Mouse (Mus musculus): ENCODE data around the gene Nol4l. TPM values are rescaled to one million over a fixed set of nuclear protein-coding genes. Genes with fewer than 3 reads are reported as not detected.
A peak's percentile ranks its signal among the peaks of the same experiment; 100 is the strongest.

Gene Nol4l
- polyA plus RNA-seq, 1 experiment from 2014 or later = 11.3 TPM

DNA sequence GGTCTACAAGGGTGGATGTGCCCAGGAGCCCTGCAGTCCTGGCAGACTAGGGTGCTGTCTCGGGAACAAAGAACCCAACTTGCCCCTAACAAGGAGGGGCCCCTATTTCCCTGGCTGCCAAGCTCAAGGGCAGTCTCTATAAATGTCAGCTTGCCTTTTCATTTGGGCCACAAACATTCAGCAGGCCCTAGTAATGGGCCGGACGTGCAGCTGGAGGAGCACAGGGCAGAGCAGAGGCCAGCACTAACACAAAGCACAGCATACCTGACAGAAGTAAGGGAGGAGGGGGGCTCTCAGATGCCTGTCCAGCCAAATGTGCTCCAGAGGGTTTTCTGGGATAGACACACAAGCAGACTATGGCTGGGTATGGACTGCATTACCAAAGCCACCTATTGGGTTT is 95.9 kb downstream of the Nol4l start:
- Histone ChIP-seq H3K9ac (no peak overlapping the region), H3K4me2 (no peak overlapping the region), H3K36me3 (peaks cover 8% of the 10 kb centered on the region; the same call in 1 of the 2 replicates), H3K4me1 (peaks cover 82% of the 10 kb centered on the region), H3K9me3 (no peaks in the 10 kb centered on the region), H3K27ac (peak overlapping the region; percentile 97), H3K4me3 (no peak overlapping the region), H3K27me3 (no peaks in the 10 kb centered on the region)
- 46% methylated on average over 3 of the region's 3 CpGs for WGBS
- ATAC-seq (ENCODE audit: borderline replicate concordance, extremely low read depth, low FRiP score, low TSS enrichment) = no peak

DNA sequence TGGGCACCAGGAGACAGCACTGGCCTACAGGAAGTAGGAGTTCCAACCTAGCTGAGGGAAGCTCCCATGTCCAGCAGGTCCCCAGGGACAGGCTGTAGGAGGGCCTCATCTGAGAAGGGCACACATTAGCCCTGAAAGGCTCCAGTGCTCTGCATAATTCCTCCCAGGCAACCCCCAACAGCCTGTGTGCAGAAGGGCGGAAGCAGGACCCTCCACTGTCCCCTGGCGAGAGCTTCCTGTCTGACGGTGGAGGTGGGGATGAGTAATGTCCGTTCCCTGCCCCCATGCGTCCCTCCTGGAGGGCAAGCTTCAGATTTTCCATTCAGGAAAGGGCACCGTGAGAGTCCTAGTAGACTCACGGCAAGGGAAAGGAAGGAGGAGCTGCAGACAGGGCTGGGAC is 97.3 kb downstream of the Nol4l start:
- Histone ChIP-seq H3K4me1 (peaks cover 82% of the 10 kb centered on the region), H3K27ac (peak overlapping the region; percentile 97), H3K27me3 (no peaks in the 10 kb centered on the region), H3K9ac (no peak overlapping the region), H3K9me3 (no peaks in the 10 kb centered on the region), H3K4me3 (no peak overlapping the region), H3K36me3 (peaks cover 8% of the 10 kb centered on the region; the same call in 1 of the 2 replicates), H3K4me2 (no peak overlapping the region)
- WGBS = 25% methylated on average over 7 of the region's 7 CpGs
- no peak for ATAC-seq (ENCODE audit: borderline replicate concordance, extremely low read depth, low FRiP score, low TSS enrichment)

DNA sequence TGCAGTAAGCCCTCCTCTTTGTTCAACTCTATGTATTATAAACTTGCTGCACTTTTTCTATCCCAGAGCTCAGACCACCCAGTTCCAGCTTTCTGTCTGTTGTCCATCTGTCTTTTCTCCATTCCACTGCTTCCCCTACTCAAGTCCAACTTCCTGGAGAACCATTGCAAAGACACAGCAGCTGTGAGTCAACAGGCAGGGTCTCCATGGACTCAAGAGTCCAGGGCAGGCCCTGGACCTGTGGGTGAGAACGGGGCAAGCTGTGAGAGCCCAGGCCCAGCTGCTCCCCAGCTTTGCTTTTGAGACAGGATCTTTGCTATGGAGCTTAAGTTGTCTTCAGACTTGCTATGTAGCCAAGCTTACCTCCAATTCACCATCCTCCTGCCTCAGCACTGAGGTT is 99.2 kb downstream of the Nol4l start:
- ATAC-seq (ENCODE audit: borderline replicate concordance, extremely low read depth, low FRiP score, low TSS enrichment) = no peak
- Histone ChIP-seq H3K36me3 (peaks cover 8% of the 10 kb centered on the region; the same call in 1 of the 2 replicates), H3K27me3 (no peaks in the 10 kb centered on the region), H3K4me2 (no peak overlapping the region), H3K4me1 (peaks cover 78% of the 10 kb centered on the region), H3K27ac (0 out of 2 replicates have a peak overlapping the region, but pooled peaks have one; percentile 97), H3K9me3 (no peaks in the 10 kb centered on the region), H3K4me3 (no peak overlapping the region), H3K9ac (no peak overlapping the region)
- 90% methylated on average over 1 of the region's 1 CpGs for WGBS

DNA sequence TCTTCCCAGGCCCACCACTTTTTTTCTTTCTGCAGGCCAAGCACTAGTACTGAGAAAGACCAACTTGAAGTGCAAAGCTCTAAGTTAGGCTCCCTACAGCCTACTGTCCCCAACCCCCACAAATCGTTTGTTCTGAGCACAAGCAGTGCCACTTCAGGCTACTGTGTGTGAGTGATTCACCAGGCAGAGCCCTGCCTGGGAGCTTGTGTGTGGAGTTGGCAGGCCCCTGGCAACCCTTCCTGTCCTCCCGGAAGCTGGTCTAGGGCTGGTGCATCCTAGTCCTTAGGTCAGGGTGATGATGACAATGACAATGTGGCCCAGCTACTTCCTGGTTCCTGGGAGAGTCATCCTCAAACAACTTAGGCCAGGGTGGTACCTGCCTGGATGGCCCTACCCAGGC is 101.3 kb downstream of the Nol4l start:
- H3K4me1 ChIP-seq = peaks cover 74% of the 10 kb centered on the region
- H3K4me3 ChIP-seq = no peak overlapping the region
- no peak for ATAC-seq (ENCODE audit: borderline replicate concordance, extremely low read depth, low FRiP score, low TSS enrichment)
- H3K27ac ChIP-seq = peak overlapping the region; percentile 29; the same call in 1 of the 2 replicates
- H3K36me3 ChIP-seq = peaks cover 8% of the 10 kb centered on the region; the same call in 1 of the 2 replicates
- H3K27me3 ChIP-seq = no peaks in the 10 kb centered on the region
- 41% methylated on average over 2 of the region's 2 CpGs for WGBS
- H3K4me2 ChIP-seq = no peak overlapping the region
- H3K9ac ChIP-seq = no peak overlapping the region
- no peaks in the 10 kb centered on the region for H3K9me3 ChIP-seq

DNA sequence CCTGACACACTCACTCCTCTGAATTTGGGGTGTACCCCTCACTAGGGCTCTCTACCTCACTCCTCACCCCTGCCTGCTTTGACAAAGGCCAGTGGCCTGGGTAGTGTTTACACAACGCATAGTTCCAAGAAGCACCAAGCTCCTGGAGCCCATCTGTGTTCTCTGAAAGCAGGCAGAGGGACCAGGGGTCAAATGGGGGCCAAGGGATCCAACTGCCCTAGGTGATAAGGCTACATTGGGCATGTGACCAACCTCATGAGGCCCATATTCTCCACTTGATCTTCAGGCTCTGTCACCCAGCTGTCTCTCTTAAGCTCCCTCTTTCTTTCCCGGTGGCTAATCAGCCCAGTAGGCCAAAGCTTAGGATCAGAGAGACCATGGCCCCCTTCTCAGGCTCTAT is 102.8 kb downstream of the Nol4l start:
- Histone ChIP-seq H3K4me1 (peaks cover 70% of the 10 kb centered on the region), H3K9ac (no peak overlapping the region), H3K4me3 (no peak overlapping the region), H3K27ac (peak overlapping the region; percentile 31), H3K27me3 (no peaks in the 10 kb centered on the region), H3K36me3 (peaks cover 8% of the 10 kb centered on the region), H3K9me3 (no peaks in the 10 kb centered on the region), H3K4me2 (no peak overlapping the region)
- WGBS = 16% methylated on average over 2 of the region's 2 CpGs
- 0 out of 2 replicates have a peak, but pooled peaks have one; percentile 37 for ATAC-seq (ENCODE audit: borderline replicate concordance, extremely low read depth, low FRiP score, low TSS enrichment)

DNA sequence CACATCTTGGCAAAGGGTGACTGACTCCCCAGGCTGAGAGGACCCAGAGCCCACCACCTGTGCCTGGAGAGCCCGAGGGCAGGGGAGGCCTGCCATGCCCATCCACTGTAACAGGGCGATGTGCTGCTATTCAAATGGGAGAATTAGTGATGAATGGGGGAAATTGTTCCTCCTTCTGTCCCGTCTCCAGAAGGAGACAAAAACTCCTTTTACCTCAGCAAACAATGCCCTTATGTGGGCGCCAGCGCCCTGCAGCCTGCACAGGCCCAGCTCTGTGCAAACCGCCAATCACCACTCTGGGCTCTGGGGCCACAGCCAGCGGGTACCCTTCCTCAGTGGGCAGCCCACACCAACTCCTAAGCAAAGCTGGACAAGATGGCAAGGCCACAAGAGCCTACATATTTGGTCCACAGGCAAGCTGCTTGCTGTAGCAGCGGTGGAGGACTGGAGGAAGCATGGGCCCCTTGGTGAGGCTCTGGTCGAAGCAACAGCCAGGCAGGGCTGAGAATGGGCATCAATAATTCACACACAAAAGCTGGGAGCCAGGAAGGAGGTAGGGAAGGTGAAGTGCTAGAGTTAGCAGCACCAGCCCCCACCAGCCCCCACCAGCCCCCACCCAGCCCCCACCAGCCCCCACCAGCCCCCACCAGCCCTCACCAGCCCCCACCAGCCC is 103.6 kb downstream of the Nol4l start:
- Histone ChIP-seq H3K27ac (peak overlapping the region; percentile 78), H3K27me3 (no peaks in the 10 kb centered on the region), H3K36me3 (peaks cover 8% of the 10 kb centered on the region), H3K4me2 (no peak overlapping the region), H3K4me3 (no peak overlapping the region), H3K9me3 (no peaks in the 10 kb centered on the region), H3K4me1 (peaks cover 62% of the 10 kb centered on the region), H3K9ac (no peak overlapping the region)
- 48% methylated on average over 9 of the region's 9 CpGs for WGBS
- ATAC-seq (ENCODE audit: borderline replicate concordance, extremely low read depth, low FRiP score, low TSS enrichment) = no peak

DNA sequence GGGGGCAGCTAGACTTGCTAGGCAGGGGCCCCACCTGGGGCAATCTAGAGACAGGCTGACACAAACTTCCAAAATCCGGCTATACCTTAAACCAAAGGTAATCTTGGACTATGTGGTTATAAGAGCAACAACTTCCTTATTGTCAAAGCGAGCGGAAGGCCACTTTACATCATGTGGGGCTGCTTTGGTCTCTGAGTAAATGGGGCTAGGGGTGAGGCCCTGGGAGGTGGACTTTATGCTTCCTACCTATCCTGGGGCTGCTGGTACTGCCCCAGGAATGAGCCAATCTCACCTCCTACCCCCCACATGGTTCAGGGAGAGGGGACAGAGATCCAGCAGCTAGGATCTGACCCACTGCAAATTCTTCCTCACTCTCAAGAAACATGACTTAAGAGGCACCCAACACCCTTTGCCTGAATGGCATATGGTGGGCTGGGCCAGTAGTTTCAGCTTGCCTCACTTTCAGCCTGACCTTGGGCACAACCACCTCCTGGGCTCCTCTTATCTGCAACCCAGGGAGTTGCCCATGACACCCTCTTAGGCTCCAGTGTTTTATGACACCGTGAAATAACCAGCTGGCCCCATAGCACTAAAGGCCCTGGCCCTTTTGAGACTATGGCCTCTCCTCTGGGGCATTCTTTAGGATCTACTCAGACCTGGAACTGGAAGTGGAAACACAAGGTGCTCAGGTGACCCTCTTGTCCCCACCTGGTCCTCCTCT is 104.5 kb downstream of the Nol4l start:
- peaks cover 57% of the 10 kb centered on the region for H3K4me1 ChIP-seq
- no peaks in the 10 kb centered on the region for H3K9me3 ChIP-seq
- H3K27ac ChIP-seq = peak overlapping the region; percentile 78
- ATAC-seq (ENCODE audit: borderline replicate concordance, extremely low read depth, low FRiP score, low TSS enrichment) = no peak
- peaks cover 3% of the 10 kb centered on the region for H3K36me3 ChIP-seq
- H3K27me3 ChIP-seq = no peaks in the 10 kb centered on the region
- 70% methylated on average over 4 of the region's 4 CpGs for WGBS
- no peak overlapping the region for H3K4me2 ChIP-seq
- H3K9ac ChIP-seq = no peak overlapping the region
- H3K4me3 ChIP-seq = no peak overlapping the region

DNA sequence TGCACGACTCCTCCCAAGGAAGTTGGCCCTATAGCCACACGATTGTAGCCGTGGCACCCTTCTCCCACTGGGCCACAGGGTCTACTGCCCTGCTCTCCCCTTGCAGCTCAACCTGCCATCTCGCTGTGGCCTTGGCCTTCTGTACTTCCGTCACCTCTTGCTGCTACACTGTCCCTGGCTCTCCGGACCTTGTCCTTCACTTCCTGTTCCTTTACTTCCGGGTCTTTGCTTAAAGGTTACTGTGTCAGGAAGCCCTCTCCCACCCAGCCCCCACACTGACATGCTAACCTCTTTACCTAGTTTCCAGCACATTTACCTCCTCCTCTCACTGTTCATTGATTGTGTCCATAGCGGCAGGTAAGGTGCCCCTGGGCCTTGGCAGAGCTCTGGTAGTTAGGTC is 105.2 kb downstream of the Nol4l start:
- 65% methylated on average over 8 of the region's 8 CpGs for WGBS

DNA sequence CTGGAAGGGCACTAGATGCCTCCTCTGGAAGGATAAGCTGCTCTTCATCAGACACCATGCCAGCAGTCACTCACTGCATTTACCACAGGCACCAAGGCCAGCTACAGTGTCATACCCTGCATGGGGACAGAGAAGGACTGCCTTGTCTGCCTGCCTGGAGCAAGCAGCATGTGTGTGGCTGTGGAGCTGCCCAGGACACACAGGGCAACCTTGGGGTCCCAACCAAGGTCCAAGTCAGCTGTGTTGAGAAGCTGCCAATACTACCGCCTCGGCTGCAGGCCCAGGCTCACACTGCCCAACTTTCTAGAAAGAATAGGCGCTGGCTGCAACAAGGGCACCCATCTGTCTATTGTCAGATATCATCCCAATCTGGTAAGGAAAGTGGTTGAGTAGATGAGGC is 106.7 kb downstream of the Nol4l start:
- peak overlapping the region; percentile 39; the same call in 1 of the 2 replicates for H3K27ac ChIP-seq
- no peaks in the 10 kb centered on the region for H3K9me3 ChIP-seq
- WGBS = 75% methylated on average over 3 of the region's 3 CpGs
- no peak overlapping the region for H3K9ac ChIP-seq
- H3K4me2 ChIP-seq = no peak overlapping the region
- H3K4me1 ChIP-seq = peaks cover 49% of the 10 kb centered on the region
- ATAC-seq (ENCODE audit: borderline replicate concordance, extremely low read depth, low FRiP score, low TSS enrichment) = no peak
- no peak overlapping the region for H3K4me3 ChIP-seq
- H3K36me3 ChIP-seq = peaks cover 21% of the 10 kb centered on the region
- no peaks in the 10 kb centered on the region for H3K27me3 ChIP-seq

More for the DNA sequence above, 105.2 kb downstream of the Nol4l start:
- Histone ChIP-seq H3K9me3 (no peaks in the 10 kb centered on the region), H3K27me3 (no peaks in the 10 kb centered on the region), H3K27ac (no peak overlapping the region), H3K36me3 (peaks cover 8% of the 10 kb centered on the region), H3K4me1 (peaks cover 57% of the 10 kb centered on the region), H3K9ac (no peak overlapping the region), H3K4me3 (no peak overlapping the region), H3K4me2 (no peak overlapping the region)
- ATAC-seq (ENCODE audit: borderline replicate concordance, extremely low read depth, low FRiP score, low TSS enrichment) = no peak

DNA sequence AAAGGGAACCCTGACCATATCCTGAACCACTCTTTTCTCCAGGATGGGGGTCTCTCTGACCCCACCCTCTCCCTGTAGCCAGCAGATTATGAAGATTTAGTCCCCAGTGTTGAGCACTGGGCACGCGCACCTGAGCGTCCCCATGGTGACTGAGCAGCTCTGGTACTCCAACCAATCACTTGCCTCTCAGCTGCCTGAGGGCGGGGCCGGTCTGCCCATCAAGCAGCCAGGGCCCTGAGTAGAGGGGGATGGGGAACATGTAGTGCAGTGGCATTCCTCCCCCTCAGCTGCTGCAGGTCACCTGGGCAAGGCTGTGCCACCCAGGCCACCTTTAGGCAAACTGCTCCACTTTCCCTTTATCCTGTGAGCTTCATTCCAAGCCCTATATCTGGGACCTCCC is 107.7 kb downstream of the Nol4l start:
- ATAC-seq (ENCODE audit: borderline replicate concordance, extremely low read depth, low FRiP score, low TSS enrichment) = 0 out of 2 replicates have a peak, but pooled peaks have one; percentile 5
- Histone ChIP-seq H3K27ac (no peak overlapping the region), H3K9me3 (no peaks in the 10 kb centered on the region), H3K4me2 (no peak overlapping the region), H3K36me3 (peaks cover 31% of the 10 kb centered on the region), H3K27me3 (no peaks in the 10 kb centered on the region), H3K4me3 (no peak overlapping the region), H3K9ac (no peak overlapping the region), H3K4me1 (peaks cover 39% of the 10 kb centered on the region)
- 39% methylated on average over 5 of the region's 5 CpGs for WGBS

DNA sequence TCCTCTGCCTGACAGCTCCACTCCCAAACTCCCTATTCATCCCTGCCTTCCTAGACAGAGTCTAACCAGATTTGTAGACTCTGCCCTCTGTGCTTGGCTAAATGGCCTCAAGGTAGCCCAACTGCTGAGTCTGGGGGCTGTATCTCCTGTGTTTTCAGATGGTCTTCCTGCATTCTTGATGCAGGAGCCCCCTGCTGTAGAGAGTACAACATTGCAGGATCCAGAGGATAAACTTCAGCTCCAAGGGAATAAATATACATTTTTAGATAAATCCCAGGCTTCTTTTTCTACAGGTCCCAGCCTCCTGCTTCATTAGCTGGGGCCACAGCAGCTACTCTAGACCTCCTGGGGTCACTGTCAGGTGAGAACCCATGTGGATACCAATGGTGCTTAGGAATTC is 108.5 kb downstream of the Nol4l start:
- no peak for ATAC-seq (ENCODE audit: borderline replicate concordance, extremely low read depth, low FRiP score, low TSS enrichment)
- Histone ChIP-seq H3K36me3 (peaks cover 37% of the 10 kb centered on the region), H3K4me1 (peaks cover 34% of the 10 kb centered on the region), H3K9me3 (no peaks in the 10 kb centered on the region), H3K9ac (no peak overlapping the region), H3K4me3 (no peak overlapping the region), H3K4me2 (no peak overlapping the region), H3K27me3 (no peaks in the 10 kb centered on the region), H3K27ac (no peak overlapping the region)

DNA sequence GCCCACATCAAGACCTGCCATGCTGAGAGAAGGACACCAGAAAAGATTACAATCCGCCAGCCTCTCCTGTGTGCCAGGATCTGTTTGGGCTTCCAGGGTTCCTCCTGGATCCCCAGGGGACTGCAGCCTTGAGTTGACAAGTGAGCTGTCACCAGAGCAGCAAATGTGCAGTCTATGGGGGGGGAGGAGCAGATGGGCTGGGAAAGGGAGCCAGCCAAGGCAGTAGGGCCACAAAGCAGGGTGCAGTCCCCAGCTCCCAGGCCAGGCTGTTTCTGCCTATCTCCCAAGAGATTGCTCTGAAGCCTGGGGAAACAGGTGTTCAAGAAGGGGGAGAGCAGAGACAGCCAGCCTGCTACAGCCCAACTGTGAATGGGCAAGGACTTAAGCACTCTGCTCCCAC is 111.4 kb downstream of the Nol4l start:
- Histone ChIP-seq H3K27ac (no peak overlapping the region), H3K4me2 (no peak overlapping the region), H3K4me3 (no peak overlapping the region), H3K9me3 (no peaks in the 10 kb centered on the region), H3K4me1 (peaks cover 9% of the 10 kb centered on the region), H3K36me3 (peaks cover 54% of the 10 kb centered on the region), H3K27me3 (no peaks in the 10 kb centered on the region), H3K9ac (no peak overlapping the region)
- ATAC-seq (ENCODE audit: borderline replicate concordance, extremely low read depth, low FRiP score, low TSS enrichment) = no peak
- WGBS = 94% methylated on average over 1 of the region's 1 CpGs
